Mouse (Mus musculus) skeletal muscle tissue, adult 2 months (tissue): ENCODE data around the gene Sart1.
A peak's percentile ranks its signal among the peaks of the same experiment; 100 is the strongest.

Experiments used
- DNase-seq: peaks from one replicate; pipeline ENCODE4 v3.0.0-alpha.2; 2012; ENCODE audit warnings: low read depth, low spot score

Sart1 gene

DNA sequence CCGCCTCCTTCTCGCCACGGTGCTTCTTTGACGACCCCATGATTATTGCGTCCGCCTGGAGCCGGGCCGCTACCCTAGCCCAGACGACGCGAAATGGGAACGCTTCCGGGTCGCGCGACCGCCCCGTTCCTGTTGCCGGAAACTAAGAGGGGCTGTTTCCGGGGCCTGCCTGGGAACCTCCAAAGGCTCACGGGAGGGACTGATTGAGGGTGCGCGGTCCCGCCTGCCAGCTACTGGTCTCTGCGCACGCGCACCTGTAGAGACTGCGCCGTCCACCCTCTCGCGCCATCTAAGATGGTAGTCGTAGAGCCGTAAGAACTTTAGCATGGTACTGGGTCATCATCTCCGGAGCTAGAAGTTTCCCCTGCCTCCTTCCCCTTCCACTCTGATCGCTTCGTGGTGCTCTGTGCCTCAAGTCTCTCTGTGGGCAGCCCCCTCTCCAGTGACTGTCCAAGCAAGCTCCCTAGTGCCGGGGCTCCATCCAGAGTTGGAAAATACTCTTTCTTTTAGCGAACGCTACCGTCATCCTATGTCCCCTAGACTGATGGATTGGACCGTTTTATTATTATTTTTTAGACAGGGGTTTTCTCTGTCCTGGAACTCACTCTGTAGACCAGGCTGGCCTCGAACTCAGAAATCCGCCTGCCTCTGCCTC lies at the start of gene Sart1:
Gene Sart1, minus strand, starts transcription at position 116 of the 655 bp plus-strand sequence.
- DNase-seq = peak; percentile 97

DNA sequence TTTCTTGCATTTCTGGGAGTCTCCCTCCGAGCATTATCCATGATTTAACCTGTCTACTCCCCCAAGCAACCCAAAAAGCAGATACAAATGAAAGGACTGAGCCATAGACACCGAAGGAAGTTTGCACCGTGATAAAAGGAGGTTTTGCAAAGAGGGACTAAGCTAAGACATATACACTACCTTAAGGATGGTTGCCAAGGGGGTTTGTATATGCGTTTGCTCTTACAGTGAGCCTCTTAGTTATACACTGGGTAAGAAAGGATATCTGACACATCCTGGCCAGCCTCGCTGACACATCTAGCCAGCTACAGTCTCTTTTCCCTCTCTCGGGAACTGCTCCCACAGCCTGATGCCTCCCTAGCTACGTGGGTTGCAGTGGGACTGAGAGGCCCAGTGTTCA lies 45.4 kb upstream of the Sart1 start:
- DNase-seq = no peak

DNA sequence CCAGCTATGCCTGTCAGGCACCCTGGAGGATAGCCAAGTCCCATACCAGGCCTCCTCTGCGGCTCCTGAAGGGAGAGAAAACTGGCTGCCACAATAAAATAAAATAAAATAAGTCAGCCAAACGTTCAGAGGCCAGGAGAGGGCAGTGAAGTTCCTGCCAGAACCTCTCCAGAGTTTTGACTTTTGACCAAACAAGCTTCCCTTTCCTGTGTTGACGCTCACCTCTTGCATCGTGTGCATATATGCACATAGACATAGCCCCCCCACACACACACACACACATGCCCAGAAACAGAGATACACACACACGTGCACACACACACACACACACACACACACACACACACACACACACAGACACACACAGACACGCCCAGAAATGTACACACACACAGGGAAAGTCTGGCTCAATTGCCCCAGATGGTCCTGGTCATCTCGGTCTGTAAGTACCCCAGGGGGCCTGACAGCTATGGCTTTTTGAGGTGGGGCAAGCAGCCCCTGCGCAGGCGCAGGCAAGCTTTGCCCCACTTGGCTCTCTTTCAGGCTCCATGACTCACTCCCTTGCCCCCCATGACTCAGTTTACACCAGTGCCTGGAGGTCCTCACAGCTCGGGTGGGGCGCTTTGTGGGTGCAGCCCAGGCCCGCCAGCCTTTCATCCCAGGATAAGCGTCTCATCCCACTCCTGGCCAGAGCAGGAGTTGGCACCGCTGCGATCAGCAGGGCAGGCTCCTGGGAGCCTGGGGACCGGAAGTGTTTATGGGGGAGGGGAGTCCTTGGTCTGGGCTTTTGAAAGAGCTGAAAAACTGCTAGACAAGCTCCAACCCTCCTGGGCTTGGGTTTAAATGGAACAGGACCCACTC lies 44.7 kb upstream of the Sart1 start:
- DNase-seq = no peak

DNA sequence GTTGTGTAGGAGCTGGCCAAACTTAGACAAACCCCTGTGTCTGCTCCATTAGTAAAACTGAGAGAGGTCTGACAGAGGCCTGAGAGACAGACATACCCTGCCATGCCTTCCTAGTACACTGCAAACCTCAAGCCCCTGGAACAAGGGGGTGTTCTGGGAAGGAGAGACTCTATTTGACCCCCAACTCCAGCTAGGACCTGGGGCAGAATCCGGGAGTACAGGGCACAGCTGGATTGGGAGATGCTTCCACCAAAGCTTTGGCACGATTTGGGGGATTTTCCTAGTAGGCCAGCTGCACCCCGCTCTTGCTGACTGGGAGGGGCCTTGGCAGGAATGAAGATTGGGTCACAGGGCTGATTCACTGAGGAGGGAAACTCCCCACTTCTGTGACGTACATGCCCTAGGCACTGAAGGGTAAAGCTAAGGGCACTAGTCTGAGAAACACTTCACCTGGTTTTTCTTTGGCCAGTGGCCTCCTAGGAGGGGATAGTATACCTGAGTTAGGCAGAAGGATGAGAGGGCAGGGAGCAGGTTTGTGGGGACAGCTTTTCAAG lies 43.5 kb upstream of the Sart1 start:
- no peak for DNase-seq

DNA sequence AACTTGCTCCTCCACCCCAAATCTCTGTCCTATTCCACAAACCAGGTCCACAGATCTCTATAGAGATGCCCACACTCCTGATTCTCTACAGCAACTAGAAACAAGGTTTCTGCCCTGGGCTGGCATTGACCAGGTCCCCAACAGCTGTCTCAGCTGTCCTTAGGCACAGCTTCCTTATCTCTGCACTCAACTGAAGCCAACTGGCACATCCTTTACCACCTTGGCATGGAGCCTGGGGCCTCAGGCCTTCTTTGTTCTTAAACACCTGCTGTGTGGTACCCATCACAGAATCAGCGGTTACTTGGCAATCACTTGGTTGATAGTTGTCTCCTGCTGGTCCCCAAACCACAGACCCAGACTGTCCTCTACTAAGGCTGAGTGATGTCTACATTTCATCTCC lies 41.9 kb upstream of the Sart1 start:
- DNase-seq = no peak

DNA sequence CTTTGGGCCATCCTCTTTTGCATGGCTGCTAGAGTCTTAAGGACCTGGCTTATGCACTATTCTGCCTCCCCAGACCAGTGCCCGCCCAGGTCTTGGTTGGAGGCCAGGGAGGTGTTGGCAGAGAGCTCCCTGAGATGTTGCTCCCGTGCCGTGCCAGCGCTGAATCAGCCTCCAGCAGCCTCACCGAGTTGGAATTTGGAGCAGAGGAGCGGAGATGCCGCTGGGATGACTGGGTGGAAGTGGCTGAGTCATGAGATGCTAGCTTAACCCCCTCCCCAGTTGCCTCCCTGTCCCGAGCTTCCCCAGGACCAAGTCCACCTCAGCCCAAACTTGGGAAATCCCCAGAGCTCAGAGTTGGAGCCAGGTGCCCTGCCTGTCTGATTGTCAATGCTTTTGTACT lies 41.3 kb upstream of the Sart1 start:
- no peak for DNase-seq

DNA sequence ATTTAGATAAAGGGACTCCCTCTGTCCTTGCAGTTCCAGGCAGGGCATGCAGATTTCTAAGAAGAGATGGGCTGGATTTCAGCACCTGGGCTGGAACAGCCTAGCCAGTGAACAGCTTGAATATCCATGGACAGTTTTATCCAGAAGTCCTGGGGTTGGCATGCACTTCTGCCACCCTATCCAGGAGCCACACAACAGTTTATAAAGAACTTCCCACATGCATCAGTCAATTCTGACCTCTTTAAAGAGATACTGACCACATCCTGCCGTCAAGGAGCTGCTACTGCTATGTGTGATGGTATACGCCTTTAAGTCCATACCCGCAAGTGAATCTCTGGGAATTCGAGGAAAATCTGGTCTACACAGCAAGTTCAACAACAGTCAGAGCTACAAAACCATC lies 40.7 kb upstream of the Sart1 start:
- DNase-seq = no peak

DNA sequence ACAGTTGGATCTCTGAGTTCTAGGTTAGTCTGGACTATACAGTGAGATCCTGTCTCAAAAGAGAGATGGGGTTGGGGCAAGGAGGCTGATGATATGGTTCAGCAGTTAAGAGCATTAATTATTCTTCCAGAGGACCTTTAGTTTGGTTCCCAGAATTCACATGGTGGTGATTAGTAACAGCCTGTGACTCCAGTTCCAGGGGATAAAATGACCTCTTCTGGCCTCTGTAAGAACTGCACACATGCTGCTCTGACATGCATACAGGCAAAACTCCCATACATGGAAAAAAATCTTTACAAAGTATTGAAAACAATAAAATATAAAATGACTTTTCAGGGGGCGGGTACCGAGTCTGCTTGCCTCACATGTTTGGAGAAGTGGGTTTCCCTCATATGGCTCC lies 39.6 kb upstream of the Sart1 start:
- DNase-seq = no peak

DNA sequence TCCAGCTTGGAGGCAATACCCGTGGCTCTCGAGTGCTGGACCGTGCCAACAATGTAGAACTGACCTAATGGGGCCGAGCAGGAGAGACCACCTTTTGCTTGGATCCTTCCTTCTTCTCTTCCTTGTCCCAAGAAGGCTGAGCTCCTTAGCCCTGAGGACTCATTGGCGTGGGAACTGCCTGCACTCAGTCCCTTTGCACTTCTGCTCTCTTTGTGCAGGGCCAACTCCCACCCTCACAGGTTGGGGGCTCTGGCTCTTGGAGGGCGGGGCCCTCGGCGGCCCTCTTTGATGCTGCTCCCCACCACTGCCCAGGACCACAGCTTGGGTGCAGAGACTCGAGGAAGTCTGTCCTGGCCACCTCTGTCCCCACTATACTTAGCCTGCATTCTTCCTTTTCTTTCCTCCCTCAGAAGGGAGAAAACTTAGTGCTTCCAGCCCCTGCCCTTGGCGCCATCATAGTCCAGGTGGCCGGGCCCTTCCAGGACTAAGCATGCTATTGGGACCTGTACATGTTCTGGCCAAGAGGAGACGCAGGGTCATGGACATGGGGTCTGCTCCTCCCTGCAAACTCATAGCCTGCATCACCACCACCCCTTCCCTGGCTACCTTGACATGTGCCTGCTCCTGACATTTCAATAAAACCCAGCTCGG lies 38.3 kb upstream of the Sart1 start:
- DNase-seq = no peak

DNA sequence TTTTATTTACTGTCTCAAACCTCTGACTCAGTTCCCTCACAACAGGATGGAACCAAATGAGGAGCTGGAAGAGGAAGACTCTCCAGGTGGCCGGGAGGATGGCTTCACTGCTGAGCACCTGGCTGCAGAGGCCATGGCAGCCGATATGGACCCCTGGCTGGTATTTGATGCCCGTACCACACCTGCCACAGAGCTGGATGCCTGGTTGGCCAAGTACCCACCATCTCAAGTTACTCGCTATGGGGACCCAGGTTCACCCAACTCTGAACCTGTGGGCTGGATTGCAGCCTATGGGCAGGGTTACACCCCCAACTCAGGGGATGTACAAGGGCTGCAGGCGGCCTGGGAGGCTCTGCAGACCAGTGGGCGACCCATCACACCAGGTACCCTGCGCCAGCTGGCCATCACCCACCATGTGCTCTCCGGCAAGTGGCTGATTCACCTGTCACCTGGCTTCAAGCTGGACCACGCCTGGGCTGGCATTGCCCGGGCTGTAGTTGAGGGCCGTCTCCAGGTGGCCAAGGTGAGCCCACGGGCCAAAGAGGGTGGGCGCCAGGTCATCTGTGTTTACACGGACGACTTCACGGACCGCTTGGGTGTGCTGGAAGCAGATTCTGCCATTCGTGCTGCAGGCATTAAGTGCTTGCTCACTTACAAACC lies 37.5 kb upstream of the Sart1 start:
- no peak for DNase-seq

DNA sequence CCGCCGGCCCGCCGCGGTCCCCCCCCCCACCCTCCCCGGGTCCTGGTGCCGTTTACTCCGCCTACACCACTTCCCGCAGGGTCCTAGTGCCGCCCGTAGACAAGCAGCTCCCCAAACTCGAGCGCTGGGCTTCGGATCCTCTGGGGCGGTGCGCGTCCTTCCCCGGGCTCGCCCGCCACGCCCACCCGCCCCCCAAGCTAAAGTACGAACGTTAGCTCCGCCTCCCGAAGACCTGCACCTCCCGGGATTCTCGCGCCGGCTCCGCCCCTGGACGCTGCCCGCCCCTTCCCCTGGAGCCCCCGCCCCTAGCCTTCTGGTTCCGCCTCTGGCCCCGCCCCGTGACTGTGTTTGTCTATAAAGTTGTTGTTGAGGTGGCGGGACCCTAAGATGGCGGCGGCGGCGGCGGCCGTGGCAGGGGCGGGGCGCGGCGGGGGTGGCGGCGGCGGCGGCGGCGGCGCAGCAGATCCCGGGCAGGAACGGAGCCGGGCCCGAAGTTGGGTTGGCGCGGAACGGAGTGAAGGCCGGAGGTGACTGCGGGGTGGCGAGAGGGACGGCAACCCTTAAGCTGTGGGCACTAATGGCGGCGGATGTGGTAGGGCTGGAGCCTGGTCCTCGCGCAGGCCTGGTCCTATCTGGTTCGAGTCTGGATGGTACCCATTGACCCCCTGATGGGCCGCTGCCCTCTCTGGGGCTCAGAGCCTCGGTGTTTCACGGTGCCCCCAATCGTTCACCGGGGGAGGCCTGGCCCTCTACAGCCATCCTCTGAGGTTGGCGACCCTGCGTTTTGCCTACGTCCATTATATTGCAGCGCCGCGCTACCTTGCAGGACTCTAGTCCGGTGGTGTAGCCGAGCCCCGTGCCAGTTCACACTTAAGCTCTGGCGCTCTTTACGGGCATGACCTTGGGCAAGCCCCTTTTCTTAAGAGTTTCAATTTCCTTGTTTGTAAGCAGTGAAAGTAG lies 36.6 kb upstream of the Sart1 start, which contains the start of the genes Drap1 and AI837181:
Gene Drap1, minus strand, starts transcription at position 198 of the 960 bp plus-strand sequence.
Gene AI837181, plus strand, starts transcription at position 363 of the 960 bp plus-strand sequence.
- peak; percentile 98 for DNase-seq

DNA sequence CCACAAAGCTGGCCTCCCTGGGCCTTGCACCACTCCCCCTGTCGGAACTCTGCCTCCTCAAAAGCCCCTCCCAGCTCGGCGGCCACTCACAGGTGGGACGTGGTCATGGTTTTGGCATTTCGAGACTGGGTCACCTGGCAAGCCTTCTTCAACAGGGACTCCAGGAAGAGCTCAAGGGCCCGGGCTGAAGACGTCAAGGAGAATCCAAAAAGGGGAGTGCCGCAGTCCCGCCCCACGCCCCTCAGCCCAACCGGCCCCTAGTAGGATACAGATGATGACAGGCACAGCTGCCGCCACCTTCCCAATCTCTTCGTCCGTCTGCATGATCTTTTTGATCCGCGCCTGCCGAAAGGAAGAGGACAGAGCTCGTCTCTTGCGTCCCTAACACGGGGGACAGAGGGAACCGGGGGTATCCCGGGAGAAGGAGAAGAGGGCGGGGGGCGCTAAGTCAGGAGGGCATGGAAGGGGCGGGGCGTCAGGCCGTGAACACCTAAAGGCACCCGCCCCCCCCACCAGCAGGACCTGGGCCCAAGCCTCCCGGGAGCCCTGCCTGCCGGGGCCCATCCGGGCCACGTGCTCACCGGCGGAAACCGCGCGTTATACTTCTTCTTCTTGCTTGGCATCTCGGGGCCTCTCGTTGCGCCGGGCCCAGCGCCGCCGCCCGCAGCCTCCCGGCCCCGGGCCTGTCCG lies 35.7 kb upstream of the Sart1 start:
- no peak for DNase-seq

DNA sequence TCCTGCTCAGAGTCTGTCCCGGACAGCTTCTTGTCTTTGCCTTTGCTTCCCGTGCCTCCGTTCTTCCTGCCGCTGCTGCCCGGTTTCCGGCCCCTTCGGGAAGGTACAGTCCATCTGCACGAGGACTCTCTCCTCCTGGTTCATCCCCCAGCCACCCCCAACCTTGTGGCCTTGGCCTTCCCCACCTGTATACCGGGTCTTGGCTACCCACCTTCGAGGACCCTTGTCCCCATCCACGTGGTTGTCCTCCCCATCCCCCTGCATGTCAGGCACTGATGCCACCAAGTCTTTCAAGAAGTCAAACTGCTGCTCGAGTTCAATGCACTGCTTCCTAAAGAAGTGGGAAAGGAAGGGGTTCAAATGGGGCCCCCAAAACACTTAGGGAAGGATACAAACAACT lies 35.1 kb upstream of the Sart1 start:
- no peak for DNase-seq

DNA sequence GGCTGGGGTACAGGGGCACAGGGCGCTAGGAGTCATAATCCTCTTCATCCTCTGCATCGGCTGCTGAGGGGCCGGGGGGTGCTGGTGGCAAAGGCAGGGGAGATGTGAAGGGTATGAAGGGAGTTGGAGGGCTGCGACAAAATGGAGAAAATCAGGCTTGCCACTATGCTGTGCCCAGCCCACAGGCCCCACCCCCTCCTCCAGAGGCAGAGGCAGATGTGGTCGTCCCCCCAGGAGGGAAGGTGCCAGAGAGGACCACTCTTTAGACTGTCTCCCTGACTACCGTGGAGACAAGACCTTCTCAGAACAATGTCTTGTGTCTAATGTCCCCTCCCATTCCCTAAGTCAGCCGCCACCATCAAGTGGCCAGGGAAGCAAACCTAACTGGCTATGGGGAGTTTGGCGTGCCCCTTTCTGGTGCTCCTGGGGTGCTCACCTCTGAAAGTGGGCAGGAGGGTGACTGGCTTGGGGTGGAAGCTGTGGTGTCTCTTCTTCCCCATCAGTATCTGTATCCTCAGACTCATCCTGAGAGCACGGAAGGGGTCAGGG lies 34.5 kb upstream of the Sart1 start:
- DNase-seq = no peak

DNA sequence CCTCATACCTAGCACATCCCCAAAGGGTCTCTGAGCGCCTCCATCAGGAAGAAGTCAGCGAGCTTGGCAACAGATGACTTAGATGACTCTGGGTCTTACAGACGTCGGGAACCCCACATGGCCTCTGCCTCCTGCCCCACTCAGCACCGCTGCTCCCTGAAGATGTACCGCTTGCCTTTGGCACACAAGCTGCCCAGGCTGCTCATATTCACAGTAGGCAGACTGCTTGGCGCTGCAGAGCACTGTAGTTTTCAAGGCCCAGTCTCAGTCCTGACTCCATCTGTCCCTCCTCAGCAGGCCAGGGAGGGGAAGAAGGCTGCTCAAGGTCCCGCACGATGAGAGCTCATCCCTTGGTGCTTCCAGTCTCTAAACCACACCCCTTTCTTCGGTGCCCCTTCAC lies 33.8 kb upstream of the Sart1 start:
- no peak for DNase-seq

DNA sequence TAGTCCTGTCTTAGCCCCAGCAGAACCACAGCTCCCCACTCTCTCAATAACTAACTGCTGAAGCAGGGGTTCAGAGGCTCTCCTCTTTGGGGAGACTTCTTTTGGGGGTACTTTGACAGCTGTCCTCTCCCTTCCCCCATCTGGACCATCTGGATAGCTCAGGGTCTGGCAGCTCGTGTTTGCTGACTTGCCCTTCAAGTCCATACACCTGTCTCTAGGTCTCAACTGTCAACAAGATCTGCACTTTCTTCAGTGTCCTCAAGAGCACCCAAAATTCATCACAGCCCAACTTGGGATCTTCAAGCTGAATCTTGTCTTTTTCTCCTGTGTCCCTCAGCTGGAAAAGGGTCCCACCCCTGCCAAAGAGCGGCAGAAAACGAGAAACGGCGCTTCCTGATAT lies 33.3 kb upstream of the Sart1 start:
- peak; percentile 81 for DNase-seq

DNA sequence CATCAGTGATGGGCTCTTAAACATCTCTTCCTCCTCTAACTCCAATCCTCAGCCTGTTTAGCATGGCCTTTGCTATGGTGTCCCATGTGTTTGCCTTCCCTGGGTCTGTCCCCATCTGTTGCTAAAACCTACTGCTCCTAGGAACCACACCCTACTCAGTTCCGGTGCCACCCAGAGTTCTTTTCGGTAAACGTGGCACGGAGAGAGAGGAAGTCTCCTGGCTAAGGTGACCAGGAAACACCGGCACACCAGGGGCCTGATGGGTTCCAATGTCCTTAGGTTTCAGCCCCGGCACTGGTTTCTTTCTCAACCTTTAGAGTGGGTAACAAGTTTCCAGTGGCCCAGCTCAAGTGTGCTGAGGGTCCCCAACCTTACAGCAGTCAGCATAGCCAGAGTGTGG lies 32.1 kb upstream of the Sart1 start:
- no peak for DNase-seq

DNA sequence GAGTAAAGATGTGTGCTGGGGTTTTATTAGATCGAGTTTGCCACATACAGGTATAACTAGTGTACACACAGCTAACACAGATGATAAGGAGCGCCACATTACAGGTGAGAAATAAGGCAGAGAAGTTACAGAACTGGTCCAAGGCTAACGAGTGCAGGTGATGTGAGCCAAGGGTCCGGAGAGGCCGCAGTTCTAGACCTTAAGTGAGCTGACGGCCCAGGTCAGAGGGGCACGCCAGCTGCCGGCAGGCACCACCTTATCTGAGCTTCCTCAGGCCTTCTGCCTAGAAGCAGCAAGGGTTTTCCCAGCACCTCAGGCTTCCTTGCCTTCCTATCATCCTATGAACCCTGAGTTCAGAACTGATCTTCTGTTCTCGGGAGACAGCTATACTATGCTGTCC lies 31.1 kb upstream of the Sart1 start:
- no peak for DNase-seq

DNA sequence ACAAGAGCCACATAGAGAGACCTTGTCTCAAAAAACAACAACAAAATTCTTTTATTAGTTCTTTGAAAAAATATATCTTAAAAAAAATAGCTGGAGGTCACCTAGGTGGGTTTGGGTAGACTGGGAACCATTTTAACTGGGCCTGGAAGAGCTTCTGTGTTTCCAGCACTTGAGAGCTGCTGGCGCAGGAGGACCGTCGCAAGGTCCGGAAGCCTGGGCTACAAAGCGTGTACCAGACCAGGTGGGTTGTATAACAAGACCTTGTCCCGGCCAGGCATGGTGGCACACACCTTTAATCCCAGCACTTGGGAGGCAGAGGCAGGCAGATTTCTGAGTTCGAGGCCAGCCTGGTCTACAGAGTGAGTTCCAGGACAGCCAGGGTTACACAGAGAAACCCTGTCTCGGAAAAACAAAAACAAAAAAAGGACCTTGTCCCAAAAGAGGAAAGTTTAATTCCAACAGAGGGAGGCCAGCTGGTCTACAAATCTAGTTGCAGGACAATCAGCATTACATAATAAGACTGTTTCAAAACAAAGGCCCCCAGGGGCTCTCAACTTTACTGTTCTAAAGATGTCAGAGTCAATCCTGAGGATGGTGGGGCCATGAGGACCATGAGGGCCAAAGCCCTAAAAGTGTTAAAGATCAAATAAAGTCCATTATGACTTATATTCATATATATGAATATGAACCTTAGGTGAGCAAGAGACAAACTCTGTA lies 30.4 kb upstream of the Sart1 start:
- DNase-seq = no peak
